Mouse (Mus musculus) CH12.LX (cell line): ENCODE measurements around the gene Ctla4. TPM values are rescaled to one million over a fixed set of nuclear protein-coding genes. Genes with fewer than 3 reads are reported as not detected.

Experiments
- DNase-seq: peaks from one replicate; pipeline ENCODE4 v3.0.0-alpha.2; 2013; ENCODE audit errors: extremely low read depth
- H3K27ac ChIP-seq: 2 replicates; pipeline ENCODE4 v1.5.1; 2012; ENCODE audit warnings: low read depth, mild to moderate bottlenecking, control low read depth, moderate library complexity; ENCODE audit not compliant: insufficient read depth
- H3K27me3 ChIP-seq: replicated peaks from 2 replicates; pipeline ENCODE3; 2012; ENCODE audit warnings: inconsistent platforms
- H3K36me3 ChIP-seq, 2 experiments: replicated peaks in 1 of 2; 2 replicates each; pipeline versions ENCODE3 to v1.6.1; 2012; ENCODE audit warnings: inconsistent platforms in 1 of 2, low read length in 1 of 2, mild to moderate bottlenecking in 1 of 2, mixed read lengths in 1 of 2, moderate library complexity in 1 of 2; ENCODE audit not compliant: control insufficient read depth in 1 of 2, insufficient read depth in 1 of 2
- H3K4me1 ChIP-seq, 2 experiments: 2 replicates each; pipeline ENCODE4 v1.6.1; 2012; ENCODE audit warnings: inconsistent platforms in 1 of 2, moderate library complexity in 1 of 2; ENCODE audit not compliant: insufficient read depth in 2 of 2, control insufficient read depth in 1 of 2
- H3K4me2 ChIP-seq: 2 replicates; pipeline ENCODE4 v1.6.1; 2012; ENCODE audit warnings: low read depth, mild to moderate bottlenecking, control low read depth; ENCODE audit not compliant: poor library complexity, insufficient read depth, severe bottlenecking
- H3K4me3 ChIP-seq, 3 experiments: fragments of 150-350 bp in 1 of 3; sonication (generic) in 1 of 3; replicated peaks in 1 of 3; 2 replicates each; pipeline versions ENCODE3 to v1.5.1; 2011 to 2012; ENCODE audit warnings: low read depth in 2 of 3, low read length in 2 of 3, mild to moderate bottlenecking in 2 of 3, moderate library complexity in 2 of 3, control low read depth in 1 of 3, improper control_type of control experiment in 1 of 3, inconsistent platforms in 1 of 3, mixed read lengths in 1 of 3; ENCODE audit not compliant: poor library complexity in 1 of 3
- H3K79me2 ChIP-seq: replicated peaks from 2 replicates; pipeline ENCODE4 v1.6.1; 2012; ENCODE audit warnings: mild to moderate bottlenecking, moderate library complexity; ENCODE audit not compliant: control insufficient read depth, poor library complexity, insufficient read depth, severe bottlenecking; ENCODE audit errors: extremely low read depth
- H3K9ac ChIP-seq: 2 replicates; pipeline ENCODE4 v1.6.1; 2012; ENCODE audit warnings: low read depth, mild to moderate bottlenecking, control low read depth, moderate library complexity; ENCODE audit not compliant: insufficient read depth
- H3K9me3 ChIP-seq: replicated peaks from 2 replicates; pipeline ENCODE3; 2012; ENCODE audit warnings: low read length, inconsistent platforms, mixed read lengths
- CHD2 ChIP-seq: IDR thresholded peaks from 2 replicates; pipeline ENCODE4 v1.6.1; 2011; ENCODE audit warnings: low read length, improper control_type of control experiment
- EP300 ChIP-seq: IDR thresholded peaks from 2 replicates; pipeline ENCODE4 v1.6.1; 2011; ENCODE audit warnings: low read length, improper control_type of control experiment
- ETS1 ChIP-seq: conservative IDR thresholded peaks from 2 replicates; pipeline ENCODE4 v1.6.1; 2012; ENCODE audit warnings: low read depth, mild to moderate bottlenecking, inconsistent platforms, low read length, improper control_type of control experiment, moderate library complexity
- GABPA ChIP-seq: IDR thresholded peaks from 2 replicates; pipeline ENCODE4 v1.6.1; 2012; ENCODE audit warnings: low read depth, low read length, improper control_type of control experiment, inconsistent platforms; ENCODE audit not compliant: insufficient replicate concordance
- HCFC1 ChIP-seq: IDR thresholded peaks from 2 replicates; pipeline ENCODE4 v1.6.1; 2012; ENCODE audit warnings: low read depth, mild to moderate bottlenecking, inconsistent platforms, low read length, improper control_type of control experiment
- IRF4 ChIP-seq: IDR thresholded peaks from 2 replicates; pipeline ENCODE4 v1.6.1; 2014; ENCODE audit warnings: low read depth, mild to moderate bottlenecking, inconsistent platforms, low read length, improper control_type of control experiment
- JUN ChIP-seq: IDR thresholded peaks from 2 replicates; pipeline ENCODE4 v1.6.1; 2011; ENCODE audit warnings: low read depth, mild to moderate bottlenecking, low read length, improper control_type of control experiment, moderate library complexity; ENCODE audit not compliant: insufficient read depth
- JUND ChIP-seq: conservative IDR thresholded peaks from 2 replicates; pipeline ENCODE4 v1.6.1; 2011; ENCODE audit warnings: low read depth, low read length, improper control_type of control experiment
- KAT2A ChIP-seq: IDR thresholded peaks from 2 replicates; pipeline ENCODE4 v1.6.1; 2012; ENCODE audit warnings: low read length, improper control_type of control experiment, inconsistent platforms; ENCODE audit not compliant: insufficient replicate concordance
- MAX ChIP-seq: IDR thresholded peaks from 2 replicates; pipeline ENCODE4 v1.6.1; 2011; ENCODE audit warnings: low read length, improper control_type of control experiment
- MEF2A ChIP-seq: IDR thresholded peaks from 2 replicates; pipeline ENCODE4 v1.6.1; 2014; ENCODE audit warnings: low read depth, mild to moderate bottlenecking, inconsistent platforms, low read length, improper control_type of control experiment, borderline replicate concordance
- MXI1 ChIP-seq: IDR thresholded peaks from 2 replicates; pipeline ENCODE4 v1.6.1; 2011; ENCODE audit warnings: mild to moderate bottlenecking, low read depth, low read length, improper control_type of control experiment
- MYC ChIP-seq: IDR thresholded peaks from 2 replicates; pipeline ENCODE4 v1.6.1; 2011; ENCODE audit warnings: low read depth, mild to moderate bottlenecking, improper control_type of control experiment, low read length
- POLR2A ChIP-seq: IDR thresholded peaks from 2 replicates; pipeline ENCODE4 v1.6.1; 2011; ENCODE audit warnings: low read depth, mild to moderate bottlenecking, improper control_type of control experiment, low read length
- RAD21 ChIP-seq: IDR thresholded peaks from 2 replicates; pipeline ENCODE4 v1.6.1; 2011; ENCODE audit warnings: low read depth, mild to moderate bottlenecking, low read length, improper control_type of control experiment, moderate library complexity
- SIN3A ChIP-seq: IDR thresholded peaks from 2 replicates; pipeline ENCODE4 v1.6.1; 2012; ENCODE audit warnings: low read length, improper control_type of control experiment, inconsistent platforms
- SMC3 ChIP-seq: IDR thresholded peaks from 2 replicates; pipeline ENCODE4 v1.6.1; 2011; ENCODE audit warnings: low read depth, low read length, improper control_type of control experiment
- TBP ChIP-seq: conservative IDR thresholded peaks from 2 replicates; pipeline ENCODE4 v1.6.1; 2011; ENCODE audit warnings: low read depth, low read length, improper control_type of control experiment
- USF1 ChIP-seq: IDR thresholded peaks from 2 replicates; pipeline ENCODE4 v1.6.1; 2014; ENCODE audit warnings: low read depth, mild to moderate bottlenecking, inconsistent platforms, low read length, improper control_type of control experiment
- USF2 ChIP-seq: conservative IDR thresholded peaks from 2 replicates; pipeline ENCODE4 v1.6.1; 2011; ENCODE audit warnings: low read depth, low read length, improper control_type of control experiment
- ZKSCAN1 ChIP-seq: IDR thresholded peaks from 2 replicates; pipeline ENCODE4 v1.6.1; 2012; ENCODE audit warnings: low read depth, inconsistent platforms, low read length, improper control_type of control experiment, borderline replicate concordance
- ZMIZ1 ChIP-seq: IDR thresholded peaks from 2 replicates; pipeline ENCODE4 v1.6.1; 2012; ENCODE audit warnings: low read depth, mild to moderate bottlenecking, inconsistent platforms, low read length, improper control_type of control experiment
- dilution Hi-C: fragments of 300-500 bp; cut with MboI; formaldehyde crosslinking; loops from 2 replicates; pipeline ENCODE4 v1.14.3; 2020; ENCODE audit warnings: low sequenced_read_pairs; ENCODE audit not compliant: extremely low pct_unique_long_range_greater_than_20kb, extremely low pct_ligation_motif_present
- in situ Hi-C: fragments of 300-500 bp; cut with MboI; formaldehyde crosslinking; loops from 3 replicates; pipeline ENCODE4 v1.14.3; 2019; ENCODE audit warnings: low sequenced_read_pairs, low pct_ligation_motif_present, low pct_unique_long_range_greater_than_20kb, mixed read lengths
- polyA plus RNA-seq: library from polyadenylated mRNA; unstranded; fragments of >175 nt; gene quantifications from 2 replicates; pipeline ENCODE4 v1.2.1, GENCODE M21; 2012; ENCODE audit warnings: low read depth; ENCODE audit not compliant: insufficient read length
- total RNA-seq, 2 experiments: library from RNA; depleted of rRNA; stranded (reverse); fragments of 300-350 nt in 1 of 2; fragments of >200 nt in 1 of 2; gene quantifications; 2 replicates each; pipeline ENCODE4 v1.2.3; 2012 to 2014

Gene Ctla4
- total and polyA plus RNA-seq, 3 experiments = 11.6 to 54.7 (median 53.7) TPM

GRCm38 (mm10) chr1:60955186-60955585, 68.4 kb downstream of the Ctla4 start:
- dilution Hi-C loops (no loop called here), in situ Hi-C loops (loop anchor here (25.0 kb wide), 1 partner anchor 1068 kb away; no protein-coding TSS in a partner anchor)
- no peaks in the 10 kb centered on the region for H3K9me3 ChIP-seq
- peaks cover 0 to 20% of the 10 kb centered on the region in 2 experiments; a peak in 2 of 4 replicates for H3K4me1 ChIP-seq
- H3K27ac ChIP-seq = no peak overlapping the region
- TF ChIP-seq MEF2A = no peak
- TF ChIP-seq EP300 = no peak
- no peak for TF ChIP-seq USF1
- no peak for TF ChIP-seq ZMIZ1
- no peak for TF ChIP-seq USF2
- no peak for TF ChIP-seq HCFC1
- TF ChIP-seq POLR2A = no peak
- no peak for TF ChIP-seq MXI1
- TF ChIP-seq MYC = no peak
- TF ChIP-seq JUND = no peak
- TF ChIP-seq JUN = no peak
- no peak for TF ChIP-seq ETS1
- no peak for TF ChIP-seq KAT2A
- no peak for TF ChIP-seq GABPA
- TF ChIP-seq IRF4 = no peak
- TF ChIP-seq SIN3A = no peak
- TF ChIP-seq CHD2 = no peak
- no peak for TF ChIP-seq ZKSCAN1
- DNase-seq = no peak
- H3K4me3 ChIP-seq = no peak overlapping the region
- H3K9ac ChIP-seq = no peak overlapping the region
- H3K79me2 ChIP-seq = no peaks in the 10 kb centered on the region
- no peak overlapping the region for H3K4me2 ChIP-seq
- no peaks in the 10 kb centered on the region for H3K36me3 ChIP-seq
- H3K27me3 ChIP-seq = no peaks in the 10 kb centered on the region

GRCm38 (mm10) chr1:60956196-60956595, 69.4 kb downstream of the Ctla4 start:
- dilution Hi-C loops (no loop called here), in situ Hi-C loops (loop anchor here (25.0 kb wide), 1 partner anchor 1069 kb away; no protein-coding TSS in a partner anchor)
- H3K27ac ChIP-seq = no peak overlapping the region
- no peak overlapping the region for H3K4me3 ChIP-seq
- no peak for DNase-seq
- H3K4me1 ChIP-seq = peaks cover 0 to 22% of the 10 kb centered on the region in 2 experiments; a peak in 2 of 4 replicates
- no peaks in the 10 kb centered on the region for H3K79me2 ChIP-seq
- H3K27me3 ChIP-seq = no peaks in the 10 kb centered on the region
- no peaks in the 10 kb centered on the region for H3K9me3 ChIP-seq
- TF ChIP-seq MAX (no peak), JUN (no peak), USF1 (no peak), RAD21 (no peak), HCFC1 (no peak), JUND (no peak), SMC3 (no peak), TBP (no peak), GABPA (no peak)
- H3K36me3 ChIP-seq = no peaks in the 10 kb centered on the region
- no peak overlapping the region for H3K9ac ChIP-seq
- no peak overlapping the region for H3K4me2 ChIP-seq
